Mouse (Mus musculus) intestine, postnatal 0 days (tissue): ENCODE data around the gene Gm3072. TPM values are rescaled to one million over a fixed set of nuclear protein-coding genes. Genes with fewer than 3 reads are reported as not detected.

ENCODE experiments used
- polyA plus RNA-seq: library from polyadenylated mRNA; unstranded; fragments of >200 nt; fragmentation: Nextera tagmentation; extraction: Ambion mirVana; gene quantifications from 2 replicates; pipeline ENCODE4 v1.2.1, GENCODE M21; 2015

The Gm3072 gene
- polyA plus RNA-seq, 1 experiment from 2014 or later: not detected

Other genes starting within 250 kb of the Gm3072 start
- not detected in 2 replicates for gene Gm7945, start 238.2 kb downstream of the Gm3072 start, polyA plus RNA-seq
- gene Gm6482, start 216.3 kb downstream of the Gm3072 start, polyA plus RNA-seq: not detected in 2 replicates
- not detected in 2 replicates for gene Gm7954, start 171.1 kb downstream of the Gm3072 start, polyA plus RNA-seq
- gene Gm3486, start 135.1 kb downstream of the Gm3072 start, polyA plus RNA-seq: not detected in 2 replicates
- not detected in 2 replicates for gene Gm7970, start 69.0 kb downstream of the Gm3072 start, polyA plus RNA-seq
- not detected in 2 replicates for gene 1700049E17Rik2, start 51.4 kb downstream of the Gm3072 start, polyA plus RNA-seq
- gene Gm3676, start 21.9 kb upstream of the Gm3072 start, polyA plus RNA-seq: not detected in 2 replicates
- not detected in 2 replicates for gene Gm8068, start 77.3 kb upstream of the Gm3072 start, polyA plus RNA-seq
- not detected in 2 replicates for gene Gm7929, start 126.0 kb upstream of the Gm3072 start, polyA plus RNA-seq
- not detected in 2 replicates for gene Gm47189, start 147.8 kb upstream of the Gm3072 start, polyA plus RNA-seq